Mouse (Mus musculus) forebrain, embryonic 10.5 days (tissue): ENCODE data around the gene Hdac4. TPM values are rescaled to one million over a fixed set of nuclear protein-coding genes. Genes with fewer than 3 reads are reported as not detected.
A peak's percentile ranks its signal among the peaks of the same experiment; 100 is the strongest.

Experiments used
- DNase-seq: peaks from one replicate; pipeline ENCODE4 v3.0.0-alpha.2; 2017; ENCODE audit warnings: low spot score; ENCODE audit errors: extremely low spot score
- H3K27ac ChIP-seq: fragments of 300-500 bp; sonication (generic); 2 replicates; pipeline ENCODE4 v1.5.1; 2016; ENCODE audit warnings: mild to moderate bottlenecking
- H3K27me3 ChIP-seq: fragments of 300-500 bp; sonication (generic); 2 replicates; pipeline ENCODE4 v1.6.1; 2016; ENCODE audit warnings: mild to moderate bottlenecking; ENCODE audit not compliant: poor library complexity, severe bottlenecking
- H3K36me3 ChIP-seq: fragments of 300-500 bp; sonication (generic); replicated peaks from 2 replicates; pipeline ENCODE4 v1.6.1; 2016; ENCODE audit warnings: mild to moderate bottlenecking, moderate library complexity
- H3K4me1 ChIP-seq: fragments of 300-500 bp; sonication (generic); 2 replicates; pipeline ENCODE4 v1.6.1; 2016
- H3K4me3 ChIP-seq: fragments of 300-500 bp; sonication (generic); 2 replicates; pipeline ENCODE4 v1.5.1; 2016; ENCODE audit warnings: mild to moderate bottlenecking, moderate library complexity
- H3K9me3 ChIP-seq: fragments of 300-500 bp; sonication (generic); 2 replicates; pipeline ENCODE4 v1.6.1; 2016; ENCODE audit warnings: mild to moderate bottlenecking, moderate library complexity
- WGBS: fragments of 180-500 bp; shearing (Covaris S2); methylation state at CpG from one replicate; pipeline ENCODE4 v1.1.7; 2016; 5-methylcytosine and 5-hydroxymethylcytosine counted together
- polyA plus RNA-seq: library from polyadenylated mRNA; unstranded; fragments of >200 nt; fragmentation: Nextera tagmentation; extraction: Ambion mirVana; gene quantifications from 2 replicates; pipeline ENCODE4 v1.2.1, GENCODE M21; 2016

Hdac4 gene
- 19.4 and 20.6 TPM in 2 replicates for polyA plus RNA-seq

DNA sequence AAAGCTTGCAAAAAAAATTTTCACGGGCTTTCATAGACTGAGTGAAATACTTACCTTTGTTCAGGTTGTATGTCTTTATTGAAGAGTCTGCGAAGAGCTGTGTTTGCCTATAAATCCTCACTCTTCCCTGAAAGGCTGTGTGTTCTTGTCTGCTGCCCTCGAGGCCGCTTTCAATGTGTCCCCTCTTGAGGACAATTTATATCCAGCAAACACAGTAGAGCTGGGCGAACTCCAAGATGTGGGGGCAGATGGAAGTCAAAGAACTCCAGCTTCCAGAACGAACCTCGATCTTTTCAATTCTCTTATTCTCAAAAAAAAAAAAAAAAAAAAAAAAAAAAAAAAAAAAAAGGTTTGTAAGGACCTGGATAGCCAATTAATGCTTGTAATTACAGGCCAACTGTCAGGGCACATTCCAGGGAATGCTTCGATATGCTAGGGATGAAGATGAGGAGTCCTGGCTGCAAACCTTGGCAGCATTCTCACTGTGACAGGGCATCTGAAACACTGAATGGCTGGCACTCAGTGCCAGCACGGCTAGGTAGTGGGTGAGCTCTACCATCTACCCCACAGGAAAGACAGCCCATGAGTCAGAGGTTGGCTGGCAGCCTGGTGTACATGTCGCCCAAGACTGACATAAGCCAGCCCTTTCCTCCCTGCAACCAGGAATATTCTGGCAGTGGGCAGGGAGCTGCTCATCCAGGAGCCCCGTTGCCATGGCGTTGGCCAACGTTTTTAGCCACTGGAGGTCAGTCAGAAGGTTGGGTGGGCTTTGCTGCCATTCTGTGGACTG is at the start of gene Hdac4:
TSS of gene Hdac4 (minus strand) at position 340 of the 790 bp plus-strand sequence.
- Histone ChIP-seq H3K4me3 (no peak within 1 kb of the TSS), H3K4me1 (peaks cover 4% of the 10 kb centered on the region), H3K27me3 (peaks cover 12% of the 10 kb centered on the region; the same call in 1 of the 2 replicates), H3K36me3 (no peaks in the 10 kb centered on the region), H3K9me3 (no peaks in the 10 kb centered on the region), H3K27ac (no peak within 1 kb of the TSS)
- 83% methylated on average over 13 of the region's 13 CpGs for WGBS
- no peak for DNase-seq

DNA sequence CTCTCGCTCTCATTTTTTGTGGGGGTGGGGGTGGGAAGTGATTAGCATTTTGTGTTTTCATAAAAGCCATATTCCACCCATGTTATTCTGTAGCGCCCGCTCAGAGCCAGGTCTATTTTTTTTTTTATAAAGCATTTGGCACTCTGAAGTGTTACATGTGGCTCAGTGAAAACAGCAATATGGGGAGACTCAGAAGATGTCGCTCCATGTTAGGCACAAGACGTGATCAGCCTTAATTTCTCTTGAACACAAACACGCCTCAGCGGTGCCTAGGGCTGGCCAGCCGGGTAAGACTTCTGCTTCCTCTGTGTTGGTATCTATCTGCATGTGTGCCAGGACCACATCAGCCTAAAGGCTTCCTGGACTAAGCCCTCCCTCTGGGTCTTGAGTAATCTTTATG is 48.0 kb upstream of the Hdac4 start:
- 93% methylated on average over 8 of the region's 8 CpGs for WGBS
- DNase-seq, result no peak
- H3K9me3 ChIP-seq, result no peaks in the 10 kb centered on the region
- H3K4me3 ChIP-seq, result no peak overlapping the region
- H3K27ac ChIP-seq, result no peak overlapping the region
- H3K36me3 ChIP-seq, result no peaks in the 10 kb centered on the region
- peaks cover 4% of the 10 kb centered on the region; the same call in 1 of the 2 replicates for H3K4me1 ChIP-seq
- H3K27me3 ChIP-seq, result no peaks in the 10 kb centered on the region

DNA sequence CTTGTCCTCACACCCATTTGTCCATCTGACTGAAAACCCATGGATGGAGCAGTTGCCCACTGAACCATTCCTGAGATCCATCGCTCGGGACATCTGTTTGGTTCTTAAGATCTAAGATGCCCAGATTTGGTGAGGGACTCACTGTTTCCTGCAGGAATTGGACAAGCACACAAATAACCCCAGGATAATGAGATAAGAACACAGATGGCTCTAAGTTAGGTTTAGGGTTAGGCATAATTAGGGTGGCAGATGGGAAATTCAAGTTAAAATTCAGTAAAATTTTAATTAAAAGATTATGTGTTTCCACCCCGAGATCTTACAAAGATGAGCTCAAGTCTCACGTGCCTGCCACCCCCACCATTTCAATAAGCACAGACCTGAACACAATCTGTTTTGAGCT is 44.6 kb upstream of the Hdac4 start:
- no peak for DNase-seq
- no peak overlapping the region for H3K27ac ChIP-seq
- H3K36me3 ChIP-seq, result no peaks in the 10 kb centered on the region
- peaks cover 4% of the 10 kb centered on the region; the same call in 1 of the 2 replicates for H3K4me1 ChIP-seq
- 94% methylated on average over 4 of the region's 4 CpGs for WGBS
- H3K27me3 ChIP-seq, result no peaks in the 10 kb centered on the region
- no peaks in the 10 kb centered on the region for H3K9me3 ChIP-seq
- no peak overlapping the region for H3K4me3 ChIP-seq

DNA sequence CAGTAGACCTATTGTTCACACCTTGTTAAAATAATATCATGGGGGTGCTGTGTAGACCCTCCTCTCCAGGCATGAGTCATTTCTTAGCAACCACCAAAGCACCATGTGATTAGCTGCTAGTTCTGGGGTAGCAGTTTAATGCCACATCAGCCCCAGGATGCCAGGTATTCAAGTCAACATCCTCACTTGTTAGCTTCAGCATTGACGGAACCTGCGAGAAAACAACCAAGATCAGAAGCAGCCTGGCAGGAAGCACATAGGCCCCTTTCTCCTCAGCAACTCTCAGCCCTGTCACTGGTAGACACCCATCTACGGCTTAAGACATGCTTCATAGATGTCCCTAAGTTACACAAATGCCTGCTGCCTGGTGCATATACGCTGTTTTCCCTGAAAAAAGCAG is 40.1 kb upstream of the Hdac4 start:
- no peaks in the 10 kb centered on the region for H3K4me1 ChIP-seq
- H3K4me3 ChIP-seq, result no peak overlapping the region
- H3K36me3 ChIP-seq, result no peaks in the 10 kb centered on the region
- H3K27ac ChIP-seq, result no peak overlapping the region
- 85% methylated on average over 4 of the region's 4 CpGs for WGBS
- no peaks in the 10 kb centered on the region for H3K9me3 ChIP-seq
- DNase-seq, result no peak
- no peaks in the 10 kb centered on the region for H3K27me3 ChIP-seq

DNA sequence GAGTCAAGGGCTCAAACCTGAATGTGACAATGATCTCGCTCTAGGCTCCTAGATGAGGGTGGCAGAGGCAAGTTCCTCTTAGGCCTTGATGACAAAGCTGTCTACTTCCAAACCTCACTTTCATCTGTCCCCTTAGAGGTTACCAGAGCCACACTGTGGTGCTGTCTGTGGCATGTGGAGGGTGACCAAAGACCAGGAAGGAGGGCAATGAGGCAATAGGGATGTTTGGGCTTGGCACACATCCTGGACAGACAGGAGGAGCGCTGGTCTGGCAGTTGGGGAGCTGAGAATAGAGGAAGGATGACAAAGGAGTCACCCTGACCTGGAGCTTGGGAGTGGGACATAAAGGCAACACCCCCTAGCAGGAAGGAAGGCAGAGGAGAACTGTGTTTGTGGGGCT is 29.8 kb upstream of the Hdac4 start:
- no peak overlapping the region for H3K4me3 ChIP-seq
- H3K27me3 ChIP-seq, result peaks cover 72% of the 10 kb centered on the region
- H3K27ac ChIP-seq, result no peak overlapping the region
- 94% methylated on average over 2 of the region's 2 CpGs for WGBS
- DNase-seq, result no peak
- peaks cover 28% of the 10 kb centered on the region for H3K4me1 ChIP-seq
- no peaks in the 10 kb centered on the region for H3K9me3 ChIP-seq
- H3K36me3 ChIP-seq, result no peaks in the 10 kb centered on the region

DNA sequence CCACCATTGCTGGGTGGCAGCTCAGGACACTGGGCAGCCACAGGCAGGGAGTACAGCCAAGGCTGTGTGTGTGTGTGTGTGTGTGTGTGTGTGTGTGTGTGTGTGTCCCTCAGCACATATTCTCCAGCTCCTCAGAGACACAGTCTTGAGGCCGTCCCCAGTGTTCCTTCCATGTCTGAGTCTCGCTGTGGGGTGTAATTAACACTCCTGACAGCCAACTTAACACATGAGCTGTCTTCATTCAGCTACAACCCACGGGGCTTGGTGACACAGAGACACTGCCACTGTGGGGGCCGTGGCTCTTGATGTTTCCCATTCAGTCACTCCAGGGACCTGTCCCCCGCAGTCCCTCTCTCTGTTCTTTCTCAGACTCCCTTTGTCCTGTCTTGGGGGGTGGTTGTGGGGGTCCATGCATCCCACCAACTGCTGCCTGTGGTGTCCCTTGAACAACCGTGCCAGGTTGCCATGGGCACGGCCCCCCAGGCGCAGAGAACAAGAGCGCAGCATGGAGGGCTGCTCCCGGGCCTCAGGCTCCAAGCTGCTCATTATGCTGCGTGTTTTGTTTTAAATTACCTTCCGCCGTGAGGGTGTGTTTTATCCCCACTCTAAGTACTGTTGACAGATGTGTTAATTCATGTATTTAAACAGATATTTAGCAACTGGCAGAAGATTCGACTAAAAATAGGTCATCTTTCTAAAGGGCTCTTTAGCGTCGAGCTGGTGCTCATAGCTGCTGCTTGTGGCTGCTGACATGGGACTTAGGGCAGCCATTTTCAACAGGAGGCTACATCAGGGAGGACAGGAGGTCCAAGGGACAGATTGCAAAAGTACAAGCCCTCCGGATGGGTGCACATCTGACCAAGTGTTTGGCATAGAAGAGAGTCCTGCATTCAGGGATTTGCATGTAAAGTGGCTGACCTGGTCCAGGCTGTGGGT is 28.7 kb upstream of the Hdac4 start:
- DNase-seq, result peak; percentile 52
- peak overlapping the region; percentile 23; the same call in 1 of the 2 replicates for H3K4me3 ChIP-seq
- WGBS, result 31% methylated on average over 17 of the region's 17 CpGs
- H3K36me3 ChIP-seq, result no peaks in the 10 kb centered on the region
- H3K27ac ChIP-seq, result peak overlapping the region; percentile 60
- no peaks in the 10 kb centered on the region for H3K9me3 ChIP-seq
- peaks cover 63% of the 10 kb centered on the region for H3K27me3 ChIP-seq
- H3K4me1 ChIP-seq, result peaks cover 28% of the 10 kb centered on the region

DNA sequence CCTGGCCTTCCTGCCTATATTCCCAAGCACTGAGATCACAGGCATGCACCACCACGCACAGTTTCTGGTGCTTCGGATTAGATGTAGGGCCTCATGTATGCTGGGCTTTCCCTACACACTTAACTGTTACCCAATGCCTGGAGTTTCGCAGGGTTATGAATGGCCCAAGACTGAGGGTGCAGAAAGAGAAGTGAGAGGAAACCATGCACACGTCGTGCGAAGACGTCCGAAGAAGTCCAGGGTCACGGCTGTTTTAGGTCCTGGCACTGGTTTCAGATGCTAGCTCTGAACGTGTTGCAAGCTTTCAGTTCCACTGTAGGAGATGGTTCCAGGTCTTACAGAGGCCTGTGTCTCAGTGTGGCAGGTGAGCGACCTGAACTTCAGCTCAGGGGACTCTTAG is 21.2 kb upstream of the Hdac4 start:
- H3K36me3 ChIP-seq, result no peaks in the 10 kb centered on the region
- H3K4me3 ChIP-seq, result no peak overlapping the region
- peaks cover 36% of the 10 kb centered on the region for H3K4me1 ChIP-seq
- peaks cover 24% of the 10 kb centered on the region for H3K27me3 ChIP-seq
- H3K9me3 ChIP-seq, result no peaks in the 10 kb centered on the region
- peak overlapping the region; percentile 60; the same call in 1 of the 2 replicates for H3K27ac ChIP-seq
- no peak for DNase-seq
- 87% methylated on average over 11 of the region's 11 CpGs for WGBS

DNA sequence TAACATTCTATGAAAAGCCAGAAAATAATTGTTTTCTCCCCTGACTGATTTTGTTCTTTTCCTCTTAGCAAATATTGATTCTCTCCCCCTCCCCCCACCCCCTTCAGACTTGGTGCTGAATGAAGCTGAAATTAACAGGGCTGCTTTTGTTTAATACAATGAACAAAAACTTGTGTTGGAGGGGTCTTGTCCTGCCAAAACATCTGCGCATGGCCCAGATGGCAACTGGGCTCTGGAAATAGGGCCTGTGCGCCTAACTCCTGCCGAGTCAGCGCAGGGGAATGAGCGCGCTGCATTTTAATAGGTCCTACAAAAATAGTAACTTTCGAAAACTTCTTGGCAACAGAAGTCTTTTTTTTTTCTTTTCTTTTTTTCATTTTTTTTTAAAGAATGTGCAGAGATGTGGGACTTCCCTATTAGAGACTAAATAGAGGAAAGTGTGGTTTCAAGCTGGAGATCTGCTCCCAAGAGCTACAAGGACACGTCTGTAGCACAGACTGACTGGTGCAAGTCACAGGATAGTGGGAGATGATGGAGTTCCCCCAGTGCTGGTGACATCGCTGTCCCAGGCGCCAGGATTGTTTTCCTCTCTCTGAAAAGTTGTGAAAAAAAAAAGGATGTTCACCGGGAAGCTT is 20.6 kb upstream of the Hdac4 start:
- H3K27me3 ChIP-seq, result peaks cover 24% of the 10 kb centered on the region
- peaks cover 42% of the 10 kb centered on the region for H3K4me1 ChIP-seq
- no peaks in the 10 kb centered on the region for H3K36me3 ChIP-seq
- 68% methylated on average over 11 of the region's 11 CpGs for WGBS
- H3K4me3 ChIP-seq, result no peak overlapping the region
- peak overlapping the region; percentile 72 for H3K27ac ChIP-seq
- no peaks in the 10 kb centered on the region for H3K9me3 ChIP-seq
- no peak for DNase-seq

DNA sequence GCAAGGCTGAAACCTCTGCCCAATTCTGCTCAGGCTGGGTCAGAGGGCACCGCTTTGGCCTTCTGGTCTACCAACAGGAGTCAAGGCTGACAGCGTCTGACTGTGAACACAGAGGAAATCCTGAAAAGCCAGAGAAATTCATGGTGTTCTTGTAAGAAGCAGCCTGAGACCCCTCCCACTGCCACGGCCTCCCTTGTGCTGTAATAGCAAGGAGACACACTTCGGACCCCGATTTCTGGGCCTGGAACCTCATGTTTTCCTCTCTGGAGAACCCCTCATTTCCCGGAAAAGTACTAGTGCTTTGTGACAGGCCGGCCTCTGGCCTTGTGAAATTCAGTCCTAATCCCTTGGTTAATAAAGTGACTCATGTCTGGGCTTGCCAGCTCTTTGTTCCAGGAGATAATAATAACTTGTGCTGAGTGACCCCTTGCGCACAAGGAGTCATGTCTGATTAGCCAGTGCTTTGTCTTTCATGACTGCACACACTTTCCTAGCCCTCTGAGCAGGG is 19.7 kb upstream of the Hdac4 start:
- no peaks in the 10 kb centered on the region for H3K36me3 ChIP-seq
- peaks cover 45% of the 10 kb centered on the region for H3K4me1 ChIP-seq
- H3K27me3 ChIP-seq, result peaks cover 28% of the 10 kb centered on the region
- no peak for DNase-seq
- WGBS, result 81% methylated on average over 8 of the region's 8 CpGs
- no peaks in the 10 kb centered on the region for H3K9me3 ChIP-seq
- peak overlapping the region; percentile 72 for H3K27ac ChIP-seq
- no peak overlapping the region for H3K4me3 ChIP-seq

DNA sequence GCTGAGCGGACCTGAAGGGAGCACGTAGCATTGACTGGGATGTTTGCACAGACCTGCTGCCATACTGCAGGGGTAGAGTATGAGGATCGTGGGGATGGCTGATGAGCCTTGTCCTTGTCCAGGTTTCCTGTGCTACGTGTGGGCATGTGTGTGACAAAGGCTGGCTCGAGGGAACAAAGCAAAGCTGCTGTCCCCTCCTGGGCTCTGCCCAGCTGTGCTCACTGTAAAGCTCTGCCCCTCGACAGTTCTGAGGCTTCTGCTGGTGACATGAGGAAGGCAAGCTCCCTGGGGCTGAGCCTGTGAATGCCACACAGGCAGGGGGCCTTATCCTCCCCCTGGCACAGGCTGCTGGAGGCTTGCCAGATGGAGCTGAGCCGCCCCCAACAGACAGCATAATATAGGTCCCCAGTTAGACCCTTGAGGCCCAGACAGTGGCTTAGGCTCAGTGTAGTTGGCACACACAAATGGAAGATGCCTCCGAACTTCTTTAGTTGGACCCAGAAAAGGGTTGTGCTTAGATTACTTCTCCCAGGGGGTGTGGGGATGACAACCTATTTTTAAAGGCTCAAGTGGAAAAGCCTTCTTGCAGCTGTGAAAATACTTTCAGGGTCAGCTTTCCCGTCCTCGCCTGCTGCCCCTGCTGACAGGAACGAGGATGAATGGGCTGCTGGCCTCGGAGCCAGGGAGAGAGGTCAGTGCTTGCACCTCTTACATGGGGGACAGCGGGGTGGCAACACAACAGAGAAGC is 16.7 kb upstream of the Hdac4 start:
- Histone ChIP-seq H3K4me3 (no peak overlapping the region), H3K27ac (peak overlapping the region; percentile 68), H3K9me3 (no peaks in the 10 kb centered on the region), H3K4me1 (peaks cover 45% of the 10 kb centered on the region), H3K27me3 (peaks cover 31% of the 10 kb centered on the region), H3K36me3 (no peaks in the 10 kb centered on the region)
- no peak for DNase-seq
- 40% methylated on average over 13 of the region's 13 CpGs for WGBS

DNA sequence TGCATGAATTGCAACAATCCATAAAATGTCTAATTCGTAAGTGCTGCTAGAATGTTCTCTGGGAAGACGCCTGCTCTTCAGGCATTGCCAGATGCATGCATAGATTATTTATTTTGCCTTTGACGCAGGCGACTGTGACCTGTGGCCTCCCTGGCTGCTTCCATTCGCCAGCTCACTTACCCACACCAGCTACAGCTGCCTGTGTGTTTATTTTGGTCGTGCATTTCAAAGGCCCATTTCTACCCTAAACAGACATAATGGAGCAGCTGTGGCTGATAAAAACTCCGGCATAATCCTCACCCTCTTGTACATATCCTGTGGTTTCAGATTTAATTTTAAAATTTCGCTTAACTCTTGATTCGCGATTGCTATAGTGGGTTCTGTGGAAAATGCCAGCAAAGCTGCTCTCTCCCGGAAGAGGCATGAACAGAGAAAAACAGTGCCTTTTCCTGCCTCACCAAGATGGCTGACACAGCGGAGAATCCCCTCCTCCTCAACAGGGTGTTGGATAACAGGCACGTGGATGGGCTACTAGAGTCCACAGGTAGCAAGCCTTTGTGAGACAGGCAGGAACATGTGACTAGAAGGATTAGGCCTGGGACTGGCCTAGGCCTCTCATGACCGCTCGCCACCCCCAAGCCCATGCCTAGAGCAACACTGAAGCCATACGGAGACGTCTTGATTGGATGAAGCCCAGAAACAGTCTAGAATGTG is 7.3 kb upstream of the Hdac4 start:
- H3K27me3 ChIP-seq, result peaks cover 12% of the 10 kb centered on the region; the same call in 1 of the 2 replicates
- no peak overlapping the region for H3K4me3 ChIP-seq
- no peak overlapping the region for H3K27ac ChIP-seq
- DNase-seq, result no peak
- WGBS, result 84% methylated on average over 17 of the region's 17 CpGs
- no peaks in the 10 kb centered on the region for H3K36me3 ChIP-seq
- peaks cover 6% of the 10 kb centered on the region for H3K4me1 ChIP-seq
- no peaks in the 10 kb centered on the region for H3K9me3 ChIP-seq
